Mouse (Mus musculus) adrenal gland, adult (tissue): ENCODE measurements around the gene Gad2.
"Not testable (repeated sequence)": the region's sequence is repeated elsewhere in the genome, so short reads cannot be mapped to it uniquely, and the experiment has no call there.

Experiments used
- DNase-seq, 2 experiments: peaks; one replicate each; pipeline ENCODE4 v3.0.0; 2022 to 2023; ENCODE audit warnings: low spot score in 1 of 2; ENCODE audit not compliant: inconsistent age in 2 of 2

Gene Gad2

GRCm38 (mm10) chr2:22621828-22622731, at the start of gene Gad2:
Gad2 (plus strand) TSS chr2:22622205.
- peak; percentile 21 to 59 for DNase-seq

- not testable (repeated sequence) for DNase-seq
Measured at GRCm38 (mm10) chr2:22587469-22588169, 34.4 kb upstream of the Gad2 start.

GRCm38 (mm10) chr2:22588170-22588541, 33.8 kb upstream of the Gad2 start:
- not testable (repeated sequence) for DNase-seq

GRCm38 (mm10) chr2:22588673-22589381, 33.2 kb upstream of the Gad2 start:
- DNase-seq, result not testable (repeated sequence)

- DNase-seq, result not testable (repeated sequence)
Measured at GRCm38 (mm10) chr2:22589382-22590205, 32.4 kb upstream of the Gad2 start.

GRCm38 (mm10) chr2:22590206-22590490, 31.9 kb upstream of the Gad2 start:
- no peak for DNase-seq

GRCm38 (mm10) chr2:22617951-22618350, 4.1 kb upstream of the Gad2 start:
- DNase-seq, result no peak

GRCm38 (mm10) chr2:22619416-22619815, 2.6 kb upstream of the Gad2 start:
- no peak for DNase-seq

- no peak for DNase-seq
Measured at GRCm38 (mm10) chr2:22620030-22620429, 2.0 kb upstream of the Gad2 start.

GRCm38 (mm10) chr2:22620534-22620933, 1.5 kb upstream of the Gad2 start:
- DNase-seq, result no peak

GRCm38 (mm10) chr2:22620978-22621827, 802 bp upstream of the Gad2 start:
- no peak for DNase-seq

- peak in 1 of 2 experiments; percentile 28 for DNase-seq
Measured at GRCm38 (mm10) chr2:22623111-22624070, 1.4 kb downstream of the Gad2 start.

- DNase-seq, result no peak
Measured at GRCm38 (mm10) chr2:22624188-22624975, 2.4 kb downstream of the Gad2 start.

- DNase-seq, result no peak
Measured at GRCm38 (mm10) chr2:22625096-22625960, 3.3 kb downstream of the Gad2 start.

GRCm38 (mm10) chr2:22627147-22627666, 5.2 kb downstream of the Gad2 start:
- DNase-seq, result no peak

GRCm38 (mm10) chr2:22627819-22628432, 5.9 kb downstream of the Gad2 start:
- no peak for DNase-seq
